Mouse (Mus musculus): Measurements from ENCODE around the gene Rap1gds1. TPM values are rescaled to one million over a fixed set of nuclear protein-coding genes. Genes with fewer than 3 reads are reported as not detected.

Gene Rap1gds1
- total RNA-seq, 1 experiment from 2014 or later, result 35.1 TPM

Other genes with a start within 250 kb of the Rap1gds1 start
- gene Stpg2, start 130.5 kb upstream of the Rap1gds1 start, total RNA-seq (2017), result not detected in 2 replicates

Measured in hematopoietic stem cell, adult 5-6 weeks (primary cell).